Mouse (Mus musculus) adrenal gland, adult 18-20 months (tissue): ENCODE measurements around the gene 4833427G06Rik. TPM values are rescaled to one million over a fixed set of nuclear protein-coding genes. Genes with fewer than 3 reads are reported as not detected.
A peak's percentile ranks its signal among the peaks of the same experiment; 100 is the strongest.
"Not testable (repeated sequence)": the region's sequence is repeated elsewhere in the genome, so short reads cannot be mapped to it uniquely, and the experiment has no call there.

Experiments used
- DNase-seq, 2 experiments: peaks; one replicate each; pipeline ENCODE4 v3.0.0; 2021 to 2022; ENCODE audit warnings: low spot score in 2 of 2
- long read RNA-seq, 2 experiments: library from polyadenylated mRNA; stranded (forward); transcript quantifications; one replicate each; pipeline ENCODE4 v2.0.0; 2021
- total RNA-seq, 2 experiments: library from RNA; stranded (reverse); gene quantifications; 1 replicate in 1 of 2; 2 replicates in 1 of 2; pipeline ENCODE4 v1.2.3; 2021

4833427G06Rik gene
- total RNA-seq = not detected
- long read RNA-seq, experiment 1 = 0 reads
- long read RNA-seq, experiment 2, partial matches to known transcripts = 1 of 2 reads
- long read RNA-seq, experiment 2, other reads (novel, unspliced or antisense) = 0 of 2 reads

DNA sequence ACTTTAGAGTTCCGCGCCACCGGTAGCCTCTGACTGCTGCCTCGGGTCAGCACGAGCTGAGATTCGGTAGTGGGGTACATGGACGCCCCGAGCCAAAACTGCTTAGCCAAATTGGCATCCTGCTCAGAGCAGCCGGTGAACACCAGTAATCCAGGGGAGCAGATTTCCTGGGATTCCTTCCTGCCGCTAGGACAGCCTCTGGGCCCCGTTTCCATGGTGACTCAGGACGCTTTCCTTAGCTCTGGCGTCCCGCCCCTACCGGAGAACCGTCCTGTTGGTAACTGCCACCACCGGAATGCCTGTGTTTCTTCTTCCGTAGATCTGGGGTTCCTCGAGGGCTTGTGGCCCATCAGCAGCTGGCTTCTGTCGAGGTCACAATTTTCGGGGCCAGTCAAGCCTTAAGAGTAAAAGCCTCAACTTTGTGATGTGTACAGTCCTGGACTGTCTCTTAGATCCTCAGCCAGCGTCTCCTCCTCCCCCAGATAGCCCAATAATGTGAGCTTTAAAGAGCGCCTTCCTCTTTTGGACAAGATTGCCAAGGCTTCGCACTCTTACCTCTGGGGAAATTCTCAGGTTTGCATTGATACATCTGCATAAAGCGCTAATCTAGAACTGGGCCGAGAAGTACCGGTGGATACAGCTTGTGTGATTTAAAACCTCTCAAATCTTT is at the start of gene 4833427G06Rik:
Gene 4833427G06Rik, minus strand, starts transcription at position 323 of the 670 bp plus-strand sequence.
- peak; percentile 45 to 58 for DNase-seq

DNA sequence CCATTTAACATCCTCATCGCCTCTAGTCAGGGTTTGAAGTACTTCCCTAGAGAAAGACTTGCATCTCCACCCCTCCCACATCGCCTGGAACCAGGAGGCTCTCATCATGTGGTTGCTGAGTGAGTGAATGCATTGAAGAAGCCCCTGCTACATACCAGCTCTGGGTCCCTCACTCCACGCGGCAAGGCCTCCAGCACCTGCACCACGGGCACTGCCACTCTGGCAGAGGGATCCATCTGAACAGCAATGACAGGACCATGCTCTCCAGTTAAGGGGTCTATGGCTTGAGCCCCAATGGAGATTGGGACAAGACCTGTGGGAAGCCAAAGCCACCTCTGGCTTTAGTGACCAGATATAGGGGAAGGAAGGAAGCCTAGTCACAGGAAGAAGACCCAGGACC is 45.4 kb upstream of the 4833427G06Rik start:
- DNase-seq = no peak

DNA sequence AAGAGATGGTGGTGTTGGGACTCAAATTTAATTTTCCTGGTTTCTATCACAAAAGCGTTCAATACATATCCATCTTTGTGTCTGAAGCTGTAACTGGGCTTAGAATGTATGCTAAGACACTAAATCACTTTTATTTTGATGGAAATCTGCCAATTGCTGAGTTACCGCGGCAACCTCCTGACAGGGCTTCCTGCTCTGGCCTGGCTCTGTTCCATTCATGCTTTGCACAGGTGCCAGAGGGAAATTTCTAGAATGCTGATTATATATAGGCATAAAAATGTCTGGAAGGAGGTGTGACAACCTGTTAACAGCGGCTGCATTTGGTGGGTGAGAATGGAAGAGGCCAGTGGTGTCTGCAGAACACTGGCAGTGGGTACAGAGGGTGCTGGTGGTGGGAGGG is 44.6 kb upstream of the 4833427G06Rik start:
- no peak for DNase-seq

DNA sequence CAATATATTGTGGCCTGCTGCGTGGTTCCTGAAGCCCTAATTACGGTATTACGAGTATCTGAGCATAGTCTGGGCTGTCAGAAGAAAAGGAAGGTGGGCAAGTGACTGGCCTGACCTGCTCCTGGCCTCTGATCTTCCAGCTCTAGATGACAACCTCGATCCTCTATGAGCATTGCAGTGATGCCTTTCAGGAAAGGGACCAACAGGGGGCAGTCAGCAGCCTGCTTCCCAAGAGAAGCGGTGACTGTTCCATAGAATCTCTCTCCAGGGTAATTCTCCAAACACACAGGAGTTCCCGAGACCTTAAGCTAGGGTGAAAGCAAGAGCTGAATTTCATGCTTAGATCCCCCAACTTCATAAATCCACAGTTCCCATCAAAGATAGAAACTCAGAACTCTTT is 42.3 kb upstream of the 4833427G06Rik start:
- no peak for DNase-seq

DNA sequence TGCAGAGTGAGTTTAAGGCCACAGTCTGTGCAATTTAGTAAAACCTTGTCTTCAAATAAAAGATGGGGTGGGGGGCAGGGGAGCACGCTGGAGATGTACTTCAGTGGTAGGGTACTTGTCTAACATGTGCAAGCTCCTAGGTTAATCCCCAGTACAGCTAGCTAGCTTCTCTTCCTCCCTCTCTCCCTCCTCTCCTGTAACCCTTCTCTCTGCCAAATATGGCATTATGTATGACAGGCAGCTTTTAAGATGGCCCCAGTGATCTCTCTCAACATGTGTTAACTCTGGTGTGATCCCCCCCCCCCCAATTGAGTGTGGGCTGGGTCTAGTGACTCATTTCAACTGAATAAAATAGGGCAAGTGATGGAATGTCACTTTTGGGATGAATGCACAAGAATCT is 41.6 kb upstream of the 4833427G06Rik start:
- no peak for DNase-seq

DNA sequence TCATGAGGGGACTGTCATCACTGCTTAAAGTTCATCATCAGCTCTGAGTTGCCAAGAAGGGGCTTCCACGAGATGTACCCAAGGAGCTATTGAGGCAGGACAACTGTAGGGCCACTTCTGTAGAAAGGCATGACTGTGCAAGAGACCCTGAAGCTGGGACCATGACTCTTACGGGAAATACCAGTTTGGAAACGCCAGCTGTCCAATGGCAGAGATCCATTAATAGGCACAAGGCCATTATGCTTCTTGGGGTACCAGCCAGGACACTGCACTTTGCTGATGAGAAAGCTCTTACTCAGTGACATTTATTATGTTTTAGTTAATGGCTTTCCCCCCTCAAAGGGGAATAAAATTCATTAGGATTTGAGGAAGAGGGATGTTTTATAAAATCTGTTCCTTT is 38.8 kb upstream of the 4833427G06Rik start:
- no peak for DNase-seq

DNA sequence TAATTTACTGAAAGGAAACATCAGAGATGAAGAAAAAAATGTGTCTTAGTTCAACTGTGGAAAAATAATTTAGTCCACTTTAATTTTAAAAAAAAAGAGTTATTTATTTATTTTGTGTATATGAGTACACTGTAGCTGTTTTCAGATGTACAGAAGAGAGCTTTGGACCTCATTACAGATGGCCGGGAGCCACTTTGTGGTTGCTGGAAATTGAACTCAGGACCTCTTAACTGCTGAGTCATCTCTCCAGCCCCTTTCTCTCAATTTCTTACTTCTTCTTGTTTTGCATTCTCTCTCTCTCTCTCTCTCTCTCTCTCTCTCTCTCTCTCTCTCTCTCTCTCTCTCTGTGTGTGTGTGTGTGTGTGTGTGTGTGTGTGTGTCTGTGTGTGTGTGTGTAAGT is 37.5 kb upstream of the 4833427G06Rik start:
- not testable (repeated sequence) for DNase-seq

DNA sequence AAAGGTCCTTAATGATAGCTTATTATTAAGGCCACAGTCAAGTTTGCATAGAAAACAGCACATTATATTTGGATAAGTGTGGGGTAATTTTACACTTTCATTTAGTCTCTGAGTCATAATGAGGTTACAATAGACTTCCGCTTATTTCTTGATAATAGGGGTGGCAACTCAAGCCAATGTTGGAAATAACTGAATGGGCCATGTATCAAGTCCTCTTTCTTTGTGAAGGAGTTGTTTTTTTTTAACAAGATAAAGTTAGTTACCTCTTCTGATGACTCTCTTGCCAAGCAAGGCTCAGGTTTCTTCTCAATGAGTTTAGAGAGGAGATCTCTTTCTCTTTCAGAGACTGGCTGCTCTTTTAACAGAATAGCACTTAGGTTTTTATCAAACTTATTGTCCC is 36.4 kb upstream of the 4833427G06Rik start:
- no peak for DNase-seq

DNA sequence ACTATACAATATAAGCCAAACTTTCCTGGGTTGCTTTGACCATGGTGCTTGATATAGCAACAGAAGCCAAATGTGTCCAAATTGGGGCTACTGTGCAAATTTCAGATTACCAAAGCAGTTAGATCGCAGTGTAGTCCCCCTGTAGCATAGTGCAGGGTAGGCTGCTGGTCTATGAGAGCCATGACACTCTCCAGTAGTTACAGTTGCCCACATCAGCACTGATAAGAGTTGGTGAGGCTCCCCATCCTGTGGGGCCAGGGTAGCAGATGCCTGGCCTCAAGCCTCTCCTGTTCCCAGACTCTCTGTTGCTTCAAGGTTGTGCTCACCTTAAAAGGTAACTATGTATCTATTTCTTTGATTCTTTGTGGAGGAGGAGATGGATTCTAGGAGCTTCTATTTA is 36.0 kb upstream of the 4833427G06Rik start:
- DNase-seq = no peak

DNA sequence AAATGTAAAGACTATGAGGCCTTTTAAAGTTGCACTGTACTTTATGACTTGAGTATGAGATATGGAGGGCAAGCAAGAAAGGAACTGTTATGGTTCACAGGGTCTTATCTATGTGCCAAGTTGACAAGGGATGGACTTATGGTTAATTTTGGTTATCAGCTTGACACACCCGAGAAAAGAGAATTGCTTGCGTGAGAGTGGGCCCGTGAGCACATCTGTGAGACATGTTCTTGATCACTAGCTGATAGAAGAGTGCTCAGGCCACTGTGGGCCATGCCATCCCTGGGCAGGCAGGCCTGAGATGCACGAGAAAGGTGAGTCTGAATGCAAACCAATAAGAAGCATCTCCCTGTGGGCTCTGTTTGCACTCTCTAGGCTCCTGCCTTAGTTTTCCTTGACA is 35.6 kb upstream of the 4833427G06Rik start:
- no peak for DNase-seq

DNA sequence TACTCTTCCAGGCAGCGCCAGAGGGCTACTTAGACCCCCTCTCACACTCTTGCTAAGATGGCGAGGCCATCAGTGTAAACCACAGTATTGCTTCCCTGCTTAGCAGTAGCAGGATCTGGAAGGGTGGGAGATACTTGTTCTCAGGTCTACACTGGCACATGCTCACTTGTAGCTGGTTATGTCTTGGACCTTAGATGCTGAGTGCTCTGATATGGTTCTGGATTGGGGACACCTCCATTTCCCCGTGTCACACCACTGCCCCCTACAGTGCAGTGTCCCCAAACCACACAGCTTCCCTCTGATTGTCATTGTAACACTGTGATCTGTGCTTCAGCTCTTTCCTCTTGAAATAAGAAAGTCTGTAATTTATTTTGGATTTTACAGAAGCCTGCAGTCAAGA is 35.1 kb upstream of the 4833427G06Rik start:
- DNase-seq = peak; percentile 33 to 47

DNA sequence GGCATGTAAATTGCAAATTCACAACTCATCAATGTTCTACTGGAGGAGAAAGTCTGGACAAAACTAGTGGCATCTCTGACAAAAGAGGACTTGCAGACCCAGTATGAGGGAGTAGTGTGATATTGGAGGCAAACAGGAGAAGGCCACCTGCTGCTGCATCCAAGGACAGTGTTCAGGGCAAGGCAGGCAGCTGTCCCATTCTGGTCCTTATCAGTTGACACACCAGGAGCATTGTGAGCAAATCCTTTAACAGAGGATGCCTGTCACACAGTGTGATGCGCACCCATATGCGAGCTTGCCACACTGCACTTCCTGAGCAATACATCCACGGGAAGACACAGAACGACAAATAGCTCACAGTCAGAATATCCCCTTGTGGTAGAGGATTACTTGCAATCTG is 12.9 kb upstream of the 4833427G06Rik start:
- no peak for DNase-seq

DNA sequence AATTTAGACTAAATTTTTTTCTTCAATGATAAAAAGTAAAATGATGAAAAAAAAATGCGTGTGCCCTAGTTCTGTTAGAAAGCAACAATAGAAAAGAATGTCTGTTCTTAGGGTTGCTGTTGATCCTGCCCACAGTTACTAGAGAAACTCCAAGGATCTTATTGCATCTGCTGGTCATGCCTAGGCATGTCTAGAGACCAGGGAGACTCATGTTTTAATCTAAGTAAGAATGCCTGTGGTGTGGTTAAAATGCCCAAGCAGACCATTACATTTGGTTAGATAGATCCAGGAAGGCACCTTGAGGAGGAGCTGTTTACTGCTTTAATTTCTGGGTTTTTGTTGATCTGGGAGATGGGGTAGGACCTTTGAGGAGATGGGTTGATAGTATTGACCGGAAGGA is 3.9 kb upstream of the 4833427G06Rik start:
- DNase-seq = no peak

DNA sequence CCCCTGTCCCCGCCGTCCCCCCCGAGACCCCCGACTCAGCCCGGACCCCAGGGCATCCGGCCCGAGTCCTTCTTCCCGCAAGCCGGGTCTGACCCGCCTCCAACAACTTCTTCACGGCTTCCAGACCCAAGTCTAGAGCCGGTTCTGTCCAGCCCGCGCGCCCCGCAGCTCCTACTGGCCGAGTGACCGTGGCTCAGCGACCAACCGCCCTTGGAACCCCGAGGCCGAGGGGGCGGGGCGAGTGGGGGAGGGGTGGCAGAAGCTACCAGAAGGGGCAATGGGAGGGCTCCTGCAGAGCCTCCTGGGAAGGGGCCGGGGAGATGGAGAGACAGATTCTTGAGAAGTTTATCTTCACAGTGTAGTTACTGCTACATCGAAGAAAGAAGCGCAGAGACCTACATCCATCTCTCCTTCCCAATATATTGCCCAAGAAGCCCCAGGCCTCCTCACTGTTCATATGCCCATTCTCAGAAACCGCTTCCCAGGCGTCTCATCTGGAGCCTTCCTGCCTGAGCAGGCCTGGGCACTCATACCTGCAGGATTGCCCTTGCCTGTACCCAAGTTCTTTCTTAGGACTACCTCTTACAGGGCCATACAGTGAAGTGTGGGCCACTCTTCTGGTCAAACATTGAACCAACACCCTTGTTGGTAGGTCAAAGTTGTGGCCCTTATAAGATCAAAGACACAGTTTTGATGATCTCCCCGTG is 2.1 kb upstream of the 4833427G06Rik start:
- DNase-seq = peak; percentile 31 to 47

DNA sequence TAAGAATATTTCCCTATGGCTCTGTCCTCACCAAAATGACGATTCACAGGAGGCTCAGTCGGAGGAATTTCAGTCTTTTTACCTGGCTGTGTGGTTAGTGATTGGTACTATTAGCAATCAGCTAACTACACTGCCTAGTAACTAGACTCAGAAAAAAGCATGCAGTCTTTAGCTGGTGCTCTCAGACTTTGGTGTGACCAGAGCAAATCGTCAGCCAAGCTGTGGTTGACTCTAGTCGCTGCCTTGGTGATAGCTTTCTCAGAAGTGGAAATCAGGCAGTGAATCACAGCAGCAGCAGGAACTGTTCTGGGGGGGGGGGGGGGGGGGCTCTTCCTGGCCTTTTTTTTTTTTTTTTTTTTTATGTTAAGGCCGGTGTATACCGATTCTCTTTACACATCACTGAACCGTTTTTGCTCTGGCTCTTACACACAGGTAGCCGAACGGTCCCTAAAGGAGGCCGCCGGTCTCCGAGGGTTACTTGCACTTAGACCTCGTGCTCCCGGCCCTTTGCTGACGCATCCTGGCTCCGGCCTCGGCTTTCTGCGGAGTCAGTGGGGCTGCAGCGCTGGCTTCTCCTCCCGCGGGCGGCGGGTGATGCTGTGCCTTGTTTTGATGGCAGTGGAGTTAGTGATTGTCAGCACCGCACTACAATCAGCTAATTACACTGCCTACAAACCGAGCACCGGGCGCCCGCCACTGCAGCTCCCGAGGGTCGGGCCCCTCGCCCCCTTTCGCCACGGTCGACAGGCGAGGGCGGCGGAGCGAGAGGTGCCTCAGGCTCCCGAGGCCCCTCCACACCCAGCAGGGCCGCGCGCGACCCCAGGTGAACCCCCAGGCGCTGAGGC is 1.3 kb upstream of the 4833427G06Rik start:
- peak; percentile 58 to 75 for DNase-seq

DNA sequence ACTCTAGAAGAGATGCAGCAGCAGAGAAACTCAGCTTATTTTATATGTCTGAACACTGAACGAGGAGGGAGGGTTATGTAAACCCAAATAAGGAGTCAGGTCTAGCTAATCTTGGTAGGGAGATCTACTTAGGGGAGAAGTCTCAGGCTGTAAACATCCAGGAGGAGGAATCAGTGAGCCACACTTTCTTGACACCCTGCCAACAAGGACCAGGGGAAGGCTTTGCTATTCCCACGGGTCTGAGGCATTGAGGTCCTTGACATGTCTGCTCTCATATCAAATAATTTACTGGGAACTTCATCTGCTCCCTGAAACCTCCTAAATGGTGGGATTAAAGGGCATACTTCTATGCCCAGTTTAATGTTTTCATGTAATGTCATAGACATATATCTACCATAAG is 5.6 kb downstream of the 4833427G06Rik start:
- peak; percentile 26 to 34 for DNase-seq

DNA sequence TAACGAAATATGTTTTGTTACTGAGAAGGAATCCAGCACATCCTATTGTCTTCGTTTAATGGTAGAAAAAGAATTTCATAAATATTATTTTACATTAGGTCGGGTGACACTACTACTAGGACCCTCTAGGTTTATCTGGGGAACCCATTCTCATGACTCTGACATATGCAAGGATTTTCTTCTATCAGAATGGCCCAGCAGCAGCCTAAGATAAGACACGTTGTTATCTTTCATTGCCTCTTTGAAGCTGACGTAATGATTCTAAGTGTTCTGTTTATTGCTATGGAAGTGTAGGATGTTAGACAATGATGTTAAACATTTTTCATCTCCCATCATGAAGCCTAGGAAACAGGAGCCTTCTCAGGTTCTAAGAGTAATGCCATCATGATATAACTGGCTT is 8.2 kb downstream of the 4833427G06Rik start:
- no peak for DNase-seq

DNA sequence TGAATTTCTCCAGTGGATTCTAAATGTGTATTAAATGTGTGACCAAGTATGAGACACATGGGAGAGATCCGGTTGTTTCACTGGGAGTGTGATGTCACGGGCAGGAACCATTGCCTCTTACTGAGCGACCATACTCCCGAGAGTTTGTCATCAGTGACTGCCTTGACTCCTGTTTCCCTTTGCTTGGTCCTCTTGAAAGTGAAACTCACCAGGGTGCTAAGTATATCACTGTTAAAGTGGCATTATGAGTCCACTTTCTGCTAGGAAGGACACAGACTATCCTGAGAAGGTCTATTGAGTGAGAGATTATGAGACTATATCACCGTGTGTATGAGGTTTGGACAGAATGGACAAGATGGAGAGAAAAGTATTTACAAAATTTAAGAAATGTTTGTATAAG is 20.3 kb downstream of the 4833427G06Rik start:
- DNase-seq = no peak

DNA sequence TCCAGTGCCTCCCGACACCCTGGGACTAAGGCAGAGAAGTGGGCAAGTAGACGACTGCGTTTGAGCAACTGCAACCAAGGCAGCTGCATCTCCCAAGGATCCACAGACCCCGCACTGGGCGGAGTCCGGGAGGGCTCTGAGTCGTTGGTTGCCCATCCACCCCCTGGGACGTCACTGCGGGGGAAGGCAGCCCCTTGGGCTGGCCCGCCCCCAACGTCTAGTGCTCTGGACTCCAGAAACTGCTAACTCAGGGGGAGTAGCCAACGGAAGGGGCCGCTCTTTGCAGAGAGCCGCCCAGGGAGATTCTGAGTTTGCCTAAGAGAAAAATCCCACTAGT is 24.9 kb downstream of the 4833427G06Rik start, which contains the start of gene Layn:
Gene Layn, minus strand, starts transcription at position 116 of the 337 bp plus-strand sequence.
- peak; percentile 48 to 66 for DNase-seq

DNA sequence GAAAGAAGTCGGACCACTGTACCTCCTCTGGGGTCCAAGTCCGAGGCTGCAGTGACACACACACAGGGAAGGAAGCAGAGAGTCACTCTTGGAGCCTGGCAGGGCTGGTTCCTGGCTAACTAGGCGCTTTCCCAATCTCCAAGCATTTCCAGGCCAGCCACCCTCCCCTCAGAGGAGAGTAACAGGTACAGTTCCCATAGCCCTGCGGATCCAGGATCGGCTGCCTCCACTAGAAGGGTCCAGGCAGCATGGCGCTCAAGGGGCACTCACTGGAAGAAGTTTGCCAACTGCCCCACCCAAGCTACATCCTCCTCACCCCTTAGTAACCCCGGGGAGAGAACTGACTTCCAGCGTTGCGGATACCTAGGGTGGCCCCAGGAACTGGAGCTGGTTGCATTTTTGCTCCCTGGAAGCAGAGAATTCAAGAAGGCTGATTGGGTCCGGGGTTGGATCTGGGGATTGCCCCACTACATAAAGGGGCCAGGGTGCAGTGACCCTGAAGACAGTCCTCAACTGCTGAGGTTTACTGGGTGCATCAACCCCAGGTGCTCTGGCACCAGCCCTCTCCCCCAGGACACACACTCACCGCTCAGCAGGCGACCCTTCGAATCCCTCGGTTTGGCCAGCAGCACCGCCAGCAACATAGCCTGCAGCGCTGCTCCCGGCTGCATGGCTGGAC is 25.4 kb downstream of the 4833427G06Rik start:
- DNase-seq = no peak

DNA sequence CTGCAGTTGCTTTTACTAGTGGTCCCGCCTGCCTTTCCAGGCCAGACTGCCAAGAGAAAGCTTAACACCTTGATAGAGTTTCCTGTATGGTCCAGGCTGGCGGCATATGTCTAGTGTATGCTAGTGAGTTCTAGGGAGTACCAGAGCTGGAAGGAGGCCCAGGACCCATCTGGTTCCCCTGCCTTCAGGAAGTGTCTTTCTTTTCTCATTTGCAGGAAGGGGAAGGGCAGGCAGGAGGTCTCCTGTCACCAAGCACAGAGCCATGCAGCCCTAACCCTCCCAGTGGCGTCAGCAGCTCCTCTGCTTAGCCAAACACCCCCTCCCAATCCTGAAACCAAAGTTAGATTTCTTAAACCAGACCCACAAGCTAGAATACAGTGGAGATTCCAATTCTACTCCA is 26.1 kb downstream of the 4833427G06Rik start:
- no peak for DNase-seq
